Mouse (Mus musculus): Measurements from ENCODE around the gene Hbb-y.
"Not testable (repeated sequence)": the region's sequence is repeated elsewhere in the genome, so short reads cannot be mapped to it uniquely, and the experiment has no call there.

Hbb-y gene

DNA sequence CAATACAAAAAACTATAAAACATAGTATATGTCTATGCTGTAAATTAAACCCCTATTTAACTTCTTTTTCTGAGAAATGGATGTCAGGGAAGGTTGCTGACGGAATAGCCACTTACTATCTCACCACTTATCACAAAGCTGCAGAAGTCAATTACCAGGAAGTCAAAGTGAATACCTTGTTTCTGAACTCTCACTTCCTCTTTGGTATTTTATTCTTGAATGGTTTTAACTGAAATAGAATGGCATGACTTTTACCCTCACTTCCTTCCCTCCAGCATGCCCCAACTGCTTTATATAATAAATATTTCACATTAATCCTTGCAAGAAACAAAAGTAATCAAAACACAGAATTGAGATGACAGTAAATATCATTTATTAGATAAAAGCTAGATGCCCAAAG lies 40.8 kb downstream of the Hbb-y start:
- DNase-seq = no peak

DNA sequence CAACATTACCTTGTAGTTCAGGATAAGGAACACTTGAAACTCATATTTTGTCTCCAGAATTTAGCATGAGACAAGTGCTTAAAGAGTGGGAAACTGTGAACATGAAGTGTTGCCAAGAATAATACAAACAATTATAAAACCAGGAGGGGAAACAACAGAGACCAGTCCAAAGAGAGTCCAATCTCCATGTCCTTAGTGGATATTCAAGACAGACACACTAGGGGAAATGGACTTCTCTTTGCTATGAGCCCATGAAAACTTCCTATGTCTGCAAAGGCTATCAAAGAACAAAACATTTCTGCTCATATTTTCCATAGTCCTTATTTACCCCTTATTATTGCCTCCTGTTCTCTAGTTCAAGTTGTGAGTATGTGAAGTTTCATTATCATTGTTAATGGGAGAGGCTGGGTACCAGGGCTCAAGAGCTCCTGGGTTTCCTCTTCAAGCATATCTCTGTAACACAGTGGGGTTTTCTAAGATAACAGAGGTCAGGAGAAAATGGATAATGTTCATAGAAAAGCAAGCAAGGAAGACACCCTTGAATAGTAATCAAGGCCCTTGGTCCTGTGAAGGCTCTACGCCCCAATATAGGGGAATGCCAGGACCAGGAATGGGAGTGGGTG lies 41.7 kb downstream of the Hbb-y start:
- DNase-seq = no peak

DNA sequence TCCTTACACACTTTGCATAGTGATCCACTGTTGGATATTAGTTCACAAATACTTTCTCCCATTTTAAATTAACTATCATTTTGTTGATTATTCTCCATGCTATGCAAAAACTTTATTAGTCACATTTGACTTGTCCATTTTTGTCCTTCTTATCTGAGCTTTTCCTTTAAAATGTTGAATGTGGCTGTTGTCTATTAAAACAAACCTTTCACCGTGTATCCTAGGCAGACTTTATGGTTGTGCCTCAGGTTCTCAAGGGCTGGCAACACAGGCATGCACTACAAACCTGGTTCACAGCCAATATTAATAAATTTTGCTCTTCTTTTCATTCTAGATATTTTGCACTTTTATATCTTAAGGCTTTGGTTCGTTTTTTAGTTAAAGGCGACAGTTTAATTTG lies 42.3 kb downstream of the Hbb-y start:
- DNase-seq = no peak

DNA sequence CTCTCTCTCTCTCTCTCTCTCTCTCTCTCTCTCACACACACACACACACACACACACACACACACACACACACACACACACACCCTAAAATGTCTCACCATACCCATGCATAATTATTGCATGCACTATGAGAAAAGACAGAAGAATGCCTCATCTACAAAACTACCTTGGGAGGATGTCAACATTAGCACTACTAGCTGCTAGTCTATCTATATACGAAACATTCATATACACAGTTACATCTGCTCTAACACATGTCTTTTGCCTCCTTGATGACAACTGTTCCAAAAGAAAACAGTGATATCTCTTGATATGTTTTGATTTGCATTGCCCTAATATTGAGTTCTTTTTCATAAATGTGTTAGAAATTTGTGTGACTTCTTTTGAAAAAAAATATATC lies 42.7 kb downstream of the Hbb-y start:
- no peak for DNase-seq

DNA sequence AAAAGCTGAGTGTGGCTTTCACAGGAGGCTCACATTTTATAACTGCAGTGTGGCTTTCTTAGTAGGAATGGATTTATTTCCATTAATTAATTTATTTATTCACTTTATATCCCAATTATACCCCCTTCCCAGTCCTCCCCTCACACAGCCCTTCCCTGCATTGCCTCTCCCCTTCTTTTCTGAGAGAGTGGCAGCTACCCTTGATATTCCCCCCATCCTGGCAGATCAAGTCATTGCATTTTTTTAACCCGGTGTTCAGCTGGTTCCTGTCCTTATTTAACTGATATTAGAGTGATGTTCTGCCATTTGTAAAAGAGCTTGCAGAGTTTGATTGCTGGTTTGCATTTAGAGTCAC lies 43.2 kb downstream of the Hbb-y start:
- DNase-seq = no peak

DNA sequence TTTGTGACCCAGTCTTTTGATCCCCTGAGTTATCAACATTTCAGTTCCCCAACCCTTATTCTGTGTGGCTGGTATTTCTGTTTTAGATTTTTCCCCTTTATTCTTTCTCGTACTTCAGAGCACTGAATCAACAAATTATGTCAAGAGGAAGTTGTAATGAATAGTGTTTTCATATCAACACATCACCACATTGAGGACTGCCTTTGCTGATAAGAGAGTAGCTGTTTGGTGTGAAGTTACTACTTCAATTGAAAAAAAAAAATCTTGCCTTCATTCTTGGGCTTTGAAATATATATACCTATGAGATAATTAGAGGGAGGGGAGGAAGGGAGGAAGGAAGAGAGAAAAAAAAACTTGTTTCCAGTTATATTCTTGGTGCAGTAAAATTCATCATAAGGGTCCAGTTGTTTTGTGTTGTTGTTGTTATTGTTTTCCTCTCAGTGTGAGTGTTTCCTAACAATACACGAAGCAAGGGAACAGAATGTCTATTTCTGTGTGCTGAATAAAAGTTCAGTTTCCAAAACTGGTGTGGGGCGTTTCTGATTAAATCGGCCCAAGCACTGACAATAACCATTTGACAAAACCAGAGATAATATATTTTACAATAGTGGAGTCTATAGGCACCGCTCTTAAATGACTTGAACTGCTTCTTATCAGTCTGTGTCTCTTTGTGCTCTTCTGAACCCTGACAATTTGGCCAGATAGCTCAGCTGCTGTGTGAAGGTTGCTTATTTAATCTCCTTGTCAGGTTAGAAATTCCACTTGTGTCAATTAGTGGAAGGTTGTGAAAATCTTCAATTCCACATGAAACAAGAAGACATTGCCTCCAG lies 43.8 kb downstream of the Hbb-y start:
- DNase-seq = no peak

DNA sequence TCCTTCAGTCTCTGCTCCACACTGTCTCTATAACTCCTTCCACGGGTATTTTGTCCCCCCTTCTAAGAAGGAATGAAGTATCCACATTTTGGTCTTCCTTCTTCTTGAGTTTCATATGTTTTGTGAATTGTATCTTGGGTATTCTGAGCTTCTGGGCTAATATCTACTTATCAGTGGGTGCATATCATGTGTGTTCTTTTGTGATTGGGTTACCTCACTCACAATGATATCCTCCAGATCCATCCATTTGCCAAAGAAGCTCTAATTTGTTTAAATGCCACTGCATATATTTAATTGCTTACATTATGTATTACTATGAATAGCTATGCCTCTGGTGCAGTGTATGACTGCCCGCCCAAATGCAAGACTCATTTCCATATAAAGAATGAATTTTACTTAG lies 44.9 kb downstream of the Hbb-y start:
- DNase-seq = not testable (repeated sequence)

DNA sequence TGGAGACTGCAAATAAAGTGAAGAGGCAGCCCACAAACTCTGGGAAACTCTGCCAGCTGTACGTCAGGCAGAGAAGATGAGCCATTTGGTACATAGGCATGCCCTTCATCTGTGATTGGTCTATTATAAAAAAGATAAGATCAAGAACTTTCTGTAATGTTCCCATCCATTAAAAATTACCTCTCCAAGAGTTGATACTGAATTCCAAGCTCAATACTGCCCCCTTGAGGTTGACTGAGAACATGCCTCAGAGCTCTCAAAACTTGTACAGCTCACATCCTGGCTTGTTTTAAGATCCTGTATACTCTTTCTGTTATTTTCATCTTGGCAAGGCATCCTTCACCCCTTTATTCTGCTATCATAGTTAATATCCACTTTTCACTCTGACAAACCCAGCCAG lies 46.2 kb downstream of the Hbb-y start:
- DNase-seq = peak; percentile 11 to 27

All from cerebellum, postnatal 10 days (tissue).